Mouse (Mus musculus) kidney, adult 2 months (tissue): ENCODE results near the gene Crtac1. TPM values are rescaled to one million over a fixed set of nuclear protein-coding genes. Genes with fewer than 3 reads are reported as not detected.
A peak's percentile ranks its signal among the peaks of the same experiment; 100 is the strongest.

ENCODE experiments used
- DNase-seq: peaks from one replicate; pipeline ENCODE4 v3.0.0; 2021
- H3K27ac ChIP-seq: fragments of 200-500 bp; 2 replicates; pipeline ENCODE4 v1.5.1; 2012; ENCODE audit warnings: low read depth, low read length, control low read depth, inconsistent platforms; ENCODE audit not compliant: insufficient read depth
- H3K27me3 ChIP-seq: fragments of 200-500 bp; replicated peaks from 2 replicates; pipeline ENCODE4 v1.6.1; 2012; ENCODE audit warnings: mild to moderate bottlenecking, moderate library complexity, low read length, inconsistent platforms; ENCODE audit not compliant: control insufficient read depth, insufficient read depth
- H3K36me3 ChIP-seq: fragments of 200-500 bp; 2 replicates; pipeline ENCODE4 v1.6.1; 2012; ENCODE audit warnings: mild to moderate bottlenecking, moderate library complexity, low read length, inconsistent platforms; ENCODE audit not compliant: control insufficient read depth, insufficient read depth
- H3K4me1 ChIP-seq: fragments of 200-500 bp; 2 replicates; pipeline ENCODE4 v1.6.1; 2011; ENCODE audit warnings: low read length; ENCODE audit not compliant: control insufficient read depth, insufficient read depth
- H3K4me3 ChIP-seq: fragments of 200-500 bp; 2 replicates; pipeline ENCODE4 v1.5.1; 2011; ENCODE audit warnings: mild to moderate bottlenecking, low read depth, low read length, control low read depth; ENCODE audit not compliant: insufficient read depth
- CTCF ChIP-seq: fragments of 200-500 bp; conservative IDR thresholded peaks from 2 replicates; pipeline ENCODE4 v1.5.1; 2011; ENCODE audit warnings: low read depth, mild to moderate bottlenecking, control low read depth, low read length, moderate library complexity, mixed read lengths; ENCODE audit not compliant: insufficient read depth, insufficient read length
- POLR2A ChIP-seq: fragments of 200-500 bp; IDR thresholded peaks from one replicate; pipeline ENCODE4 v1.6.1; 2011; ENCODE audit warnings: low read depth, low read length, control low read depth
- WGBS: fragments of 180-500 bp; shearing (Covaris S2); methylation state at CpG from one replicate; pipeline ENCODE4 v1.1.7; 2018; 5-methylcytosine and 5-hydroxymethylcytosine counted together
- polyA plus RNA-seq: library from polyadenylated mRNA; depleted of rRNA; stranded (reverse); fragments of >200 nt; gene quantifications from 2 replicates; pipeline ENCODE4 v1.2.3, GENCODE M21; 2012

Gene Crtac1
- polyA plus RNA-seq, 1 experiment, result 0.06 TPM

- TF ChIP-seq CTCF (peak; percentile 66), POLR2A (no peak)
- H3K4me3 ChIP-seq, result no peak overlapping the region
- no peak overlapping the region for H3K27ac ChIP-seq
- DNase-seq, result peak; percentile 41
- H3K36me3 ChIP-seq, result no peaks in the 10 kb centered on the region
- 0 out of 2 replicates have a peak, but pooled peaks cover 3% of the 10 kb centered on the region for H3K27me3 ChIP-seq
- no peaks in the 10 kb centered on the region for H3K4me1 ChIP-seq
- WGBS, result 15% methylated on average over 3 of the region's 3 CpGs
These were observed 2.2 kb downstream of the Crtac1 start for GRCm38 (mm10) chr19:42429410-42429809.

GRCm38 (mm10) chr19:42425208-42425607 is 6.4 kb downstream of the Crtac1 start:
- DNase-seq, result no peak

GRCm38 (mm10) chr19:42415042-42415441 is 16.5 kb downstream of the Crtac1 start:
- H3K4me3 ChIP-seq, result no peak overlapping the region
- no peak for DNase-seq
- WGBS, result 67% methylated on average over 8 of the region's 8 CpGs
- H3K27ac ChIP-seq, result no peak overlapping the region
- H3K4me1 ChIP-seq, result no peaks in the 10 kb centered on the region
- no peaks in the 10 kb centered on the region; the same call in 1 of the 2 replicates for H3K27me3 ChIP-seq
- no peaks in the 10 kb centered on the region for H3K36me3 ChIP-seq
- TF ChIP-seq CTCF (no peak), POLR2A (no peak)

More at GRCm38 (mm10) chr19:42425208-42425607, 6.4 kb downstream of the Crtac1 start:
- Histone ChIP-seq H3K4me1 (no peaks in the 10 kb centered on the region), H3K4me3 (no peak overlapping the region), H3K27me3 (no peaks in the 10 kb centered on the region), H3K27ac (no peak overlapping the region), H3K36me3 (no peaks in the 10 kb centered on the region)
- TF ChIP-seq CTCF (no peak), POLR2A (no peak)
- WGBS, result 6% methylated on average over 3 of the region's 3 CpGs

GRCm38 (mm10) chr19:42409856-42410255 is 21.7 kb downstream of the Crtac1 start:
- H3K27ac ChIP-seq, result no peak overlapping the region
- H3K36me3 ChIP-seq, result no peaks in the 10 kb centered on the region
- TF ChIP-seq POLR2A (no peak), CTCF (no peak)
- no peak overlapping the region for H3K4me3 ChIP-seq
- 54% methylated on average over 5 of the region's 5 CpGs for WGBS
- H3K4me1 ChIP-seq, result no peaks in the 10 kb centered on the region
- H3K27me3 ChIP-seq, result no peaks in the 10 kb centered on the region; the same call in 1 of the 2 replicates
- DNase-seq, result no peak

- no peak for TF ChIP-seq CTCF
- TF ChIP-seq POLR2A, result no peak
- no peaks in the 10 kb centered on the region for H3K4me1 ChIP-seq
- 4% methylated on average over 19 of the region's 19 CpGs for WGBS
- H3K27me3 ChIP-seq, result no peaks in the 10 kb centered on the region; the same call in 1 of the 2 replicates
- DNase-seq, result no peak
- H3K27ac ChIP-seq, result no peak overlapping the region
- H3K4me3 ChIP-seq, result no peak overlapping the region
- H3K36me3 ChIP-seq, result no peaks in the 10 kb centered on the region
These were observed 22.4 kb downstream of the Crtac1 start for GRCm38 (mm10) chr19:42409226-42409625.

GRCm38 (mm10) chr19:42404364-42404763 is 27.2 kb downstream of the Crtac1 start:
- no peak for DNase-seq
- Histone ChIP-seq H3K4me1 (no peaks in the 10 kb centered on the region), H3K27me3 (no peaks in the 10 kb centered on the region; the same call in 1 of the 2 replicates), H3K36me3 (no peaks in the 10 kb centered on the region), H3K27ac (no peak overlapping the region), H3K4me3 (no peak overlapping the region)
- 89% methylated on average over 15 of the region's 15 CpGs for WGBS
- TF ChIP-seq POLR2A, result no peak
- TF ChIP-seq CTCF, result no peak

- DNase-seq, result no peak
- no peak overlapping the region for H3K4me3 ChIP-seq
- TF ChIP-seq CTCF, result no peak
- H3K27ac ChIP-seq, result no peak overlapping the region
- H3K36me3 ChIP-seq, result no peaks in the 10 kb centered on the region
- no peaks in the 10 kb centered on the region for H3K4me1 ChIP-seq
- no peaks in the 10 kb centered on the region; the same call in 1 of the 2 replicates for H3K27me3 ChIP-seq
- 63% methylated on average over 3 of the region's 3 CpGs for WGBS
These were observed 31.6 kb downstream of the Crtac1 start for GRCm38 (mm10) chr19:42399974-42400373.
